Mouse (Mus musculus): ENCODE data around the gene Kcne2.

Gene Kcne2

DNA sequence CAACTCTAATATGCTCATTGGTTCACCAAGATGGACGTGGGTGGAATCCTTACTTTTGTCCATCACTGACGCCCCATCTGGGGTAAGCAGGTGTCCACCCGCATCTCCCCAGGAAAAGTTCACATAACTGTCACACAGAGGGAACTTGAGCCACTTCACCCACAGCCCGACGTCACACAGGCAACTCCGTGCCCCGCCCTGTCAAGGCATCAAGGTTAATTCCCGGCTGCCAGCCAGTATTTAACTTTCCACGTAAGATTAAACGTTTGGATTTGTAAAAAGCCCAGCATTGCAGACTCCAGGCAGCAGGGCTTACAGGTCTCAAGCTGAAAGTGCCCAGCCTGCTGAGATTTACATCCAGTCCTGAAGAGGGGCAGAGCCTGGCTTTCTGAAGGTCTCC lies at the start of gene Kcne2:
Gene Kcne2, plus strand, starts transcription at position 289 of the 400 bp plus-strand sequence.
- DNase-seq (ENCODE audit: inconsistent ontology term): no peak

DNA sequence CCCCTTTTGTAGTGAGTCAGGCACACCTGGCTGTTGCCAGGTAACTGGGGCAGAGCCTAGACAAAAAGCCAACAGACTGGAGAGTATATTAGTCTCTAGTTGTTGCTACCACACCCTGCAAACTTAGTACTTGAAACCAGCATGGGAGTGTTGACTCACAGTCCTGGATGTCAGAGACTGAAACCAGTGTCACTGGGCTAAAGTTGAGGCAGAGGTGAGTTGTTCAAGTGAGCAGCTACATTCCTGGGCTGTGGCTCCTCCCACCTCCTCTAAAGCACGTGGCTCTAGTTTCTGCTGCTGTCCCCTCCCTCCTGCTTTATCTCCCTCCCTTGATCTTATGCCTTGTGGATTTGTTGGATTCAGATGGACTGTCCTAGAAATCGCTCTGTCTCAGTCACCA lies 46.3 kb upstream of the Kcne2 start:
- no peak for DNase-seq (ENCODE audit: inconsistent ontology term)

GRCm38 (mm10) chr16:92246974-92247373 lies 45.2 kb upstream of the Kcne2 start:
- no peak for DNase-seq (ENCODE audit: inconsistent ontology term)

DNA sequence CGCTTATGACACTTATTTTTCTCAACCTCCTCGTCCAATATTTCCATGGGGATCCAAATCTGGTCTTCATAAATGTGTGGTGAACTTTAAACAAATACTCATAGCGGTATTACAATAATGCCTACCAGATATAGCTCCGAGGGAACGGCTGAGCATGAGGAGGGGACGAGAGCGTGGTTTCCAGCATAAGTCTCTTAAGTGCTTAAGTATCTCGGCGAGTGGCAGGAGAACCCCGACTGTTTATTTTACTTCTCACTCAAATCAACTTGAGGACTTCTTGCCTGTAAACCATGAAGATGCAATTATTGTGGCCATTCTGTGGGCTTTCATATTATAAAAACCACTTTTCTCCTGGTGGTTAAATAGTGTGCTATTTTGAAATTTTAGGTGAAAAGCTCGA lies 44.5 kb upstream of the Kcne2 start:
- no peak for DNase-seq (ENCODE audit: inconsistent ontology term)

DNA sequence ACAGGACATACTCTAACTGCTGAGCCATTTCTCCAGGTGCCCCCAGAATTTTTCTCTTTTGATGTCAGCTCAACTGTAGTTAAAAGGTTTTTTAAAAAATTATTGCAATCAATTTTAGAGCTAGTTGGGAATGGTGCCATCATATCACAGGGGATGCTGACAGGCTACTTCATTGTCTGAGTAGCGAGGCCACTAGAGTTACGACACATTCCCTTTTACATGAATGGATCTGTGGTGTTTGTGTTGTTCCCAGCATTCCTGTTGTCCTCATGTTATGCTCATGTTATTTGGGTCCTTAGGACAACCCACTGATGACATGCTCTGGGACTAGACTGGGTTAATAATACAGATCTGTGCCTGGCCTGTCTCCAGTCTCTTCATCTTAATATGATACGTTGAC lies 42.5 kb upstream of the Kcne2 start:
- peak; percentile 92 for DNase-seq (ENCODE audit: inconsistent ontology term)

DNA sequence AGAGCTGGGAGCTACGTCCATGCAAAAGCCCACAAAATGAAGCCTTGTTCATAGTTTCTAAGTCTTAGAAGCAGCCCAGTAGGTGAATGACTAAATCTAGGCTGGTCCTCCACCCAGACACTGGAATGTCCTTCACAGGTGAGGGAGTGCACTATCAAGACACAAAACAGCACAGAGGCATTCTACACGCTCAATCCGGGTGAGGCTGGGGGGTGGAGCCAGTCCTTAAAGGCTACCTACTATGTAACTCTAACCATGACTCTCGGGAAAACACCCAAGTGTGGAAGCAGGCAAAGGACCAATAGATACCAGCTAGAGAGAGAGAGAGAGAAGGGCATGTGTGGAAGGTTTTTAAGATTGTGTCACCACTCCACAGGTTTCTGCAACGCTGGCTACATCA lies 41.7 kb upstream of the Kcne2 start:
- DNase-seq (ENCODE audit: inconsistent ontology term): no peak

GRCm38 (mm10) chr16:92254316-92254715 lies 37.9 kb upstream of the Kcne2 start:
- DNase-seq (ENCODE audit: inconsistent ontology term): peak; percentile 62

- no peak for DNase-seq (ENCODE audit: inconsistent ontology term)
Measured at GRCm38 (mm10) chr16:92267861-92268260, 24.3 kb upstream of the Kcne2 start.

GRCm38 (mm10) chr16:92274516-92274915 lies 17.7 kb upstream of the Kcne2 start:
- DNase-seq (ENCODE audit: inconsistent ontology term): no peak

DNA sequence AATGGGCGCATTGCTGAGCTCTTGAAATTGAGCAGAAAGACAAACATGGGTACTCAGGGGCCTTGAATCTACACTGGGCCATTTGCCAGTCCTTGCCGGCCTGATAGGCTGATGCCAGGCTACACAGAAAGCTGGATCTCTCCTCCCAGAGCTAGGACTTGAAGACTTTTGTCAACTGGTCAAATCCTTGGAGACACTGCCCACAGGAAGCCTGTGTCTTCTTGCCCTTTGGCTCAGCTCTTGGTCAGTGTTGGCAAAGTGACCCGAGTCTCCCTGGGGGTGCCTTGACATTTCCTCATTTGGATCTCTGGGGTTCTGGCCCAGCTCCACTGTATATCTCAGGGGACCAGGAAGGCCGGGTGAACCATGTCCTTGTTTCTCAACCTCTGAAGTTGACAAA lies 16.7 kb upstream of the Kcne2 start:
- DNase-seq (ENCODE audit: inconsistent ontology term): no peak

- DNase-seq (ENCODE audit: inconsistent ontology term): no peak
Measured at GRCm38 (mm10) chr16:92282671-92283070, 9.5 kb upstream of the Kcne2 start.

GRCm38 (mm10) chr16:92285068-92285467 lies 7.1 kb upstream of the Kcne2 start:
- DNase-seq (ENCODE audit: inconsistent ontology term): no peak

GRCm38 (mm10) chr16:92286609-92287008 lies 5.6 kb upstream of the Kcne2 start:
- peak; percentile 74 for DNase-seq (ENCODE audit: inconsistent ontology term)

GRCm38 (mm10) chr16:92288778-92289177 lies 3.4 kb upstream of the Kcne2 start:
- DNase-seq (ENCODE audit: inconsistent ontology term): no peak

DNA sequence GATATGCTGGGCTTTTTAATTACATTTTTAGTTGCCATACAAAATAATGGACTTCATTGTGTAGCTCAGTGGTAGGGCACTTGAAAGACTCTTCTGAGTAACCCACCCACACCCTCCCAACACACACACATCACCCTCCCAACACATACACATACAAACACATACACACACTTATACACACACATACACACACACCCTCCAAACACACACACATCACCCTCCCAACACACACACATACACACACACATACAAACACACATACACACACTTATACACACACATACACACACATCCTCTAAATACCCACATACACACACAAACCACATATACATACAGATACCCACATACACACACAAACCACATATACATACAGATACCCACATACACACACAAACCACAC lies 2.1 kb upstream of the Kcne2 start:
- DNase-seq (ENCODE audit: inconsistent ontology term): no peak

- DNase-seq (ENCODE audit: inconsistent ontology term): no peak
Measured at GRCm38 (mm10) chr16:92294267-92294970, 2.2 kb downstream of the Kcne2 start.

- no peak for DNase-seq (ENCODE audit: inconsistent ontology term)
Measured at GRCm38 (mm10) chr16:92295328-92295727, 3.1 kb downstream of the Kcne2 start.

DNA sequence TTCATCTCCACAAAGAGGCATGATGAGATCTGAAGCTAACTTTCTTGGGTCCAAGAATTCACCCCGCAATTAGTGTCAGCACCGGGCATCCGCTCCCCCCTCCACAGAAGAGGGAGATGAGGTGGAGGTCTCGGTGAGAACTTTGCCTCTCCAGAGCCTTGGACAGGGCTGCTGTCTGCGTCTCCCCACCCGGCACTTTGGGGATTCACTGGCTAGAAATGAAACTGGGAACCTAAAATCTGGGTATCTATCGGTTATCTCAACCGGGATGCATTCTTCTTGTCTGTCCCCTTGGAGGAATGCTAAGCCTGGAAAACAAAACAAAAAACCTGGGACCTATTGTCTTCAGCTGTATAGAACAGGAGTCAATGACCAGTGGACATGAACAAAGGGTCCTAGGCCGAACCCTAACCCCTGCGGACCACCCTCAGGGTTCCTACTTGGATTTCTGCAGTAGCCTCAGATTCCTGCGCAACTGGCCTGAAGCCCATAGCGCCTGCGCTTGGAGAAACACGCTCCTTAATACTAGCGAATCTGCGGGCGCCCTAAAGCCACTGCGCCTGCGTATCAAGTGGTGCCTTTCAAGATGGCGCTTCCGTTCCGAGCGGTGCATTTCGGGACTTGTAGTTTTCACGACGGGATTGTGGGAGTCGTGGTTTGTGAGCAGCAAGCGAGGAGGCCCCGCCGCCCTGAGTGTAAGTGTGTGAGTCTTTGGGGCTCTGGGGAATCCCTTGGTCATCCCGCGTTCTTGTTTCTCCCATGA lies 8.6 kb downstream of the Kcne2 start, which contains the start of gene Smim11:
Gene Smim11, plus strand, starts transcription at position 638 of the 763 bp plus-strand sequence.
- peak; percentile 91 for DNase-seq (ENCODE audit: inconsistent ontology term)

- no peak for DNase-seq (ENCODE audit: inconsistent ontology term)
Measured at GRCm38 (mm10) chr16:92301412-92301806, 9.2 kb downstream of the Kcne2 start.

- no peak for DNase-seq (ENCODE audit: inconsistent ontology term)
Measured at GRCm38 (mm10) chr16:92301989-92302388, 9.8 kb downstream of the Kcne2 start.

- DNase-seq (ENCODE audit: inconsistent ontology term): no peak
Measured at GRCm38 (mm10) chr16:92302506-92302905, 10.3 kb downstream of the Kcne2 start.

GRCm38 (mm10) chr16:92305519-92305918 lies 13.3 kb downstream of the Kcne2 start:
- DNase-seq (ENCODE audit: inconsistent ontology term): no peak

- no peak for DNase-seq (ENCODE audit: inconsistent ontology term)
Measured at GRCm38 (mm10) chr16:92307947-92308346, 15.8 kb downstream of the Kcne2 start.

All from Muller cell, postnatal 12 days (primary cell).